Mouse (Mus musculus): ENCODE data around the gene Elfn2.
A peak's percentile ranks its signal among the peaks of the same experiment; 100 is the strongest.

Gene Elfn2

GRCm38 (mm10) chr15:78681781-78682180, 36.8 kb downstream of the Elfn2 start:
- DNase-seq (ENCODE audit: low read depth, low spot score): no peak

- no peak for DNase-seq (ENCODE audit: low read depth, low spot score)
Measured at GRCm38 (mm10) chr15:78681301-78681700, 37.3 kb downstream of the Elfn2 start.

GRCm38 (mm10) chr15:78680291-78680690, 38.3 kb downstream of the Elfn2 start:
- DNase-seq (ENCODE audit: low read depth, low spot score): no peak

GRCm38 (mm10) chr15:78677708-78678107, 40.9 kb downstream of the Elfn2 start:
- no peak for DNase-seq (ENCODE audit: low read depth, low spot score)

GRCm38 (mm10) chr15:78677015-78677414, 41.6 kb downstream of the Elfn2 start:
- no peak for DNase-seq (ENCODE audit: low read depth, low spot score)

- DNase-seq (ENCODE audit: low read depth, low spot score): no peak
Measured at GRCm38 (mm10) chr15:78674912-78675412, 43.6 kb downstream of the Elfn2 start.

GRCm38 (mm10) chr15:78673436-78673835, 45.1 kb downstream of the Elfn2 start:
- DNase-seq (ENCODE audit: low read depth, low spot score): no peak

GRCm38 (mm10) chr15:78670341-78670740, 48.2 kb downstream of the Elfn2 start:
- DNase-seq (ENCODE audit: low read depth, low spot score): no peak

- no peak for DNase-seq (ENCODE audit: low read depth, low spot score)
Measured at GRCm38 (mm10) chr15:78669221-78669871, 49.2 kb downstream of the Elfn2 start.

GRCm38 (mm10) chr15:78664268-78664667, 54.3 kb downstream of the Elfn2 start:
- DNase-seq (ENCODE audit: low read depth, low spot score): no peak

GRCm38 (mm10) chr15:78651169-78651568, 67.4 kb downstream of the Elfn2 start:
- DNase-seq (ENCODE audit: low read depth, low spot score): no peak

GRCm38 (mm10) chr15:78647746-78648145, 70.8 kb downstream of the Elfn2 start:
- DNase-seq (ENCODE audit: low read depth, low spot score): no peak

GRCm38 (mm10) chr15:78644606-78645005, 74.0 kb downstream of the Elfn2 start:
- no peak for DNase-seq (ENCODE audit: low read depth, low spot score)

- DNase-seq (ENCODE audit: low read depth, low spot score): no peak
Measured at GRCm38 (mm10) chr15:78643633-78644032, 74.9 kb downstream of the Elfn2 start.

GRCm38 (mm10) chr15:78635231-78635630, 83.3 kb downstream of the Elfn2 start:
- DNase-seq (ENCODE audit: low read depth, low spot score): no peak

GRCm38 (mm10) chr15:78634095-78634737, 84.4 kb downstream of the Elfn2 start:
- DNase-seq (ENCODE audit: low read depth, low spot score): no peak

- no peak for DNase-seq (ENCODE audit: low read depth, low spot score)
Measured at GRCm38 (mm10) chr15:78633413-78633812, 85.2 kb downstream of the Elfn2 start.

- DNase-seq (ENCODE audit: low read depth, low spot score): no peak
Measured at GRCm38 (mm10) chr15:78632387-78632786, 86.2 kb downstream of the Elfn2 start.

GRCm38 (mm10) chr15:78626285-78626684, 92.3 kb downstream of the Elfn2 start:
- DNase-seq (ENCODE audit: low read depth, low spot score): no peak

GRCm38 (mm10) chr15:78624961-78625360, 93.6 kb downstream of the Elfn2 start:
- DNase-seq (ENCODE audit: low read depth, low spot score): no peak

GRCm38 (mm10) chr15:78624431-78624950, 94.1 kb downstream of the Elfn2 start:
- no peak for DNase-seq (ENCODE audit: low read depth, low spot score)

GRCm38 (mm10) chr15:78623426-78623825, 95.1 kb downstream of the Elfn2 start:
- DNase-seq (ENCODE audit: low read depth, low spot score): peak; percentile 22
